ENCODE assay signal across 7 mouse cellular contexts in the genomic region with DNA sequence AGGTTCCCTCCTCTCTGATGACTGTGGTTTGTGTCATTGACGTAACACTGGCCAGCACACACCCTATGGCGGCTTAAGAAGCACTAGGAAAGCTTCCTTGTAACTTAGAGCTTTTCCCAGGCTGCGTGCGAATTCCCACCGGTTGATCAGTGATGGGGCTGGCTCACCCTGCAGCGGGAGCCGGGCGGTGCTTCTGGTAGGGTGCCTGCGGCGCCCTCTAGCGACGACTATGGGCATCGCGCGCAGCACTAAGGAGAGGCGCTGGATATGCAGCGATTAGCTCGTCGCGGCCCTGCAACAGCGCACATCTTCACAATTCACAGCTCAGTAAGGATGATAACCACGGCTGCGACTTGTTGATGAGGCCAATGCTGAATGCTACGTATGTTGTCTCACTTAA. TPM values are rescaled to one million over a fixed set of nuclear protein-coding genes. Genes with fewer than 3 reads are reported as not detected.
DNase-seq lines count a peak whose midpoint lies in the region; ATAC-seq and TF ChIP-seq lines count a peak whose summit lies in the region.

No protein-coding gene starts in this region.

- WGBS in intestine, postnatal 0 days = 2% methylated on average over 24 of the region's 24 CpGs
- WGBS in midbrain, embryonic 12.5 days = under 1% methylated on average over 24 of the region's 24 CpGs
- WGBS in stomach, embryonic 15.5 days = 2% methylated on average over 24 of the region's 24 CpGs

- intact Hi-C loops in left cerebral cortex, postnatal 10 days (cut with DNase I) = loop anchor here (5.0 kb wide), 1 partner anchor 42 kb away; no protein-coding TSS in a partner anchor

- peak; percentile 60 for TF ChIP-seq CTCF in bone marrow macrophage, adult 2 months (IDR thresholded peaks at IDR 0.05; ENCODE audit: low read depth, low read length)
- TF ChIP-seq CTCF in intestine, postnatal 0 days (IDR thresholded peaks at IDR 0.05; ENCODE audit: low read depth) = peak; percentile 90

- H3K27ac ChIP-seq in bone marrow macrophage, adult 2 months (ENCODE audit: insufficient read depth, low read depth, low read length) = no peak overlapping the region
- no peak overlapping the region for H3K27ac ChIP-seq in intestine, postnatal 0 days (ENCODE audit: low read depth, low read length)
- H3K27ac ChIP-seq in midbrain, embryonic 12.5 days (replicated peaks) = no peak overlapping the region
- H3K27ac ChIP-seq in stomach, embryonic 15.5 days = no peak overlapping the region

- no peak overlapping the region for H3K4me2 ChIP-seq in intestine, postnatal 0 days (replicated peaks; ENCODE audit: low read depth)
- peak overlapping the region; percentile 41; the same call in 1 of the 2 replicates for H3K4me2 ChIP-seq in midbrain, embryonic 12.5 days (replicated peaks)
- H3K4me2 ChIP-seq in stomach, embryonic 15.5 days = peak overlapping the region; percentile 27; the same call in 1 of the 2 replicates

- ATAC-seq in intestine, postnatal 0 days = peak; percentile 39; the same call in 1 of the 2 replicates
- ATAC-seq in midbrain, embryonic 12.5 days (ENCODE audit: low FRiP score, low read depth) = no peak
- no peak for ATAC-seq in stomach, embryonic 15.5 days (ENCODE audit: insufficient read depth, low FRiP score, low read depth)

- H3K36me3 ChIP-seq in intestine, postnatal 0 days (ENCODE audit: control insufficient read depth, insufficient read depth) = no peaks in the 10 kb centered on the region
- no peaks in the 10 kb centered on the region for H3K36me3 ChIP-seq in midbrain, embryonic 12.5 days
- H3K36me3 ChIP-seq in stomach, embryonic 15.5 days = no peaks in the 10 kb centered on the region

- H3K27me3 ChIP-seq in intestine, postnatal 0 days (replicated peaks; ENCODE audit: control insufficient read depth, insufficient read depth, low read length) = peaks cover 20% of the 10 kb centered on the region
- H3K27me3 ChIP-seq in midbrain, embryonic 12.5 days = peaks cover 54% of the 10 kb centered on the region
- no peaks in the 10 kb centered on the region; the same call in 1 of the 2 replicates for H3K27me3 ChIP-seq in stomach, embryonic 15.5 days (replicated peaks)

- DNase-seq in embryo, embryonic 10 days (ENCODE audit: low spot score) = peak; percentile 89
- peak; percentile 82 for DNase-seq in gastrocnemius, postnatal 10 days
- DNase-seq in left cerebral cortex, postnatal 10 days (ENCODE audit: extremely low spot score in 1 of 2, low spot score in 2 of 2) = peak; percentile 85 to 89

- no peak overlapping the region for H3K9ac ChIP-seq in intestine, postnatal 0 days (ENCODE audit: low read depth, low read length)
- peak overlapping the region; percentile 15; the same call in 1 of the 2 replicates for H3K9ac ChIP-seq in midbrain, embryonic 12.5 days (replicated peaks)
- no peak overlapping the region for H3K9ac ChIP-seq in stomach, embryonic 15.5 days

- no peak for TF ChIP-seq POLR2A in bone marrow macrophage, adult 2 months (IDR thresholded peaks at IDR 0.05; ENCODE audit: borderline replicate concordance, low read depth, low read length)

- H3K4me3 ChIP-seq in bone marrow macrophage, adult 2 months (ENCODE audit: insufficient read depth, low read length) = no peak overlapping the region
- H3K4me3 ChIP-seq in intestine, postnatal 0 days (ENCODE audit: low read depth, low read length) = no peak overlapping the region
- 0 out of 2 replicates have a peak overlapping the region, but pooled peaks have one; percentile 12 for H3K4me3 ChIP-seq in midbrain, embryonic 12.5 days
- H3K4me3 ChIP-seq in stomach, embryonic 15.5 days (replicated peaks) = no peak overlapping the region

- no peaks in the 10 kb centered on the region for H3K4me1 ChIP-seq in bone marrow macrophage, adult 2 months (ENCODE audit: control insufficient read depth, insufficient read depth, low read length)
- H3K4me1 ChIP-seq in intestine, postnatal 0 days (replicated peaks; ENCODE audit: control insufficient read depth, insufficient read depth, low read length) = no peaks in the 10 kb centered on the region
- peaks cover 12% of the 10 kb centered on the region; the same call in 1 of the 2 replicates for H3K4me1 ChIP-seq in midbrain, embryonic 12.5 days
- peaks cover 16% of the 10 kb centered on the region; the same call in 1 of the 2 replicates for H3K4me1 ChIP-seq in stomach, embryonic 15.5 days

- no peaks in the 10 kb centered on the region for H3K9me3 ChIP-seq in intestine, postnatal 0 days (ENCODE audit: control insufficient read depth)
- no peaks in the 10 kb centered on the region for H3K9me3 ChIP-seq in midbrain, embryonic 12.5 days
- no peaks in the 10 kb centered on the region for H3K9me3 ChIP-seq in stomach, embryonic 15.5 days

RNA-seq across cellular contexts. Expression of gene Sgsm1, which starts 3.4 kb away (rescaled TPM):
- polyA plus RNA-seq in bone marrow macrophage, adult 2 months (2012; ENCODE audit: insufficient read depth, insufficient read length, missing spikeins) = not detected in 2 replicates
- 1 to 10 TPM in 1 of 2 experiments, under 1 TPM in 1; 0.65 to 1.2 TPM for total RNA-seq in gastrocnemius, postnatal 10 days (2021)
- 4.0 TPM in 2 replicates for polyA plus RNA-seq in intestine, postnatal 0 days (2015; fragmentation: Nextera tagmentation; extraction: Ambion mirVana)
- total RNA-seq in left cerebral cortex, postnatal 10 days (2021) = 10 to 100 TPM; 83.2 to 87.1 TPM
- 16.1 and 19.5 TPM in 2 replicates for polyA plus RNA-seq in midbrain, embryonic 12.5 days (2016; fragmentation: Nextera tagmentation; extraction: Ambion mirVana)
- polyA plus RNA-seq in stomach, embryonic 15.5 days (2015; fragmentation: Nextera tagmentation; extraction: Ambion mirVana) = 6.9 and 8.8 TPM in 2 replicates

RNA-seq across cellular contexts. Expression of gene Aym1, which starts 43.1 kb away (rescaled TPM):
- not detected in 2 replicates for polyA plus RNA-seq in bone marrow macrophage, adult 2 months (2012; ENCODE audit: insufficient read depth, insufficient read length, missing spikeins)
- not detected for total RNA-seq in gastrocnemius, postnatal 10 days (2021)
- not detected in 2 replicates for polyA plus RNA-seq in intestine, postnatal 0 days (2015; fragmentation: Nextera tagmentation; extraction: Ambion mirVana)
- not detected for total RNA-seq in left cerebral cortex, postnatal 10 days (2021)
- polyA plus RNA-seq in midbrain, embryonic 12.5 days (2016; fragmentation: Nextera tagmentation; extraction: Ambion mirVana) = not detected in 2 replicates
- not detected in 2 replicates for polyA plus RNA-seq in stomach, embryonic 15.5 days (2015; fragmentation: Nextera tagmentation; extraction: Ambion mirVana)
